Mouse (Mus musculus) liver, embryonic 14.5 days (tissue): ENCODE data around the gene Cox6a2. TPM values are rescaled to one million over a fixed set of nuclear protein-coding genes. Genes with fewer than 3 reads are reported as not detected.
A peak's percentile ranks its signal among the peaks of the same experiment; 100 is the strongest.

Source experiments
- ATAC-seq: fragments of 200-750 bp; cut with Nextera tagmentation; 2 replicates; pipeline ENCODE4 v1.8.0; 2017; ENCODE audit warnings: moderate number of reproducible peaks, mild to moderate bottlenecking, moderate library complexity; ENCODE audit not compliant: insufficient read depth
- DNase-seq, 3 experiments: peaks; one replicate each; pipeline ENCODE4 v3.0.0-alpha.2; 2012 to 2013; ENCODE audit warnings: low read depth in 3 of 3, low spot score in 3 of 3
- H3K27ac ChIP-seq: fragments of 300-500 bp; sonication (generic); 2 replicates; pipeline ENCODE4 v1.5.1; 2014; ENCODE audit warnings: moderate library complexity, mild to moderate bottlenecking, control low read depth, inconsistent platforms
- H3K27me3 ChIP-seq: fragments of 300-500 bp; sonication (generic); 2 replicates; pipeline ENCODE4 v1.6.1; 2014; ENCODE audit warnings: mild to moderate bottlenecking, low read length, moderate library complexity; ENCODE audit not compliant: control insufficient read depth, insufficient read depth
- H3K36me3 ChIP-seq: fragments of 300-500 bp; sonication (generic); replicated peaks from 2 replicates; pipeline ENCODE4 v1.6.1; 2014; ENCODE audit warnings: low read depth; ENCODE audit not compliant: control insufficient read depth, insufficient read depth
- H3K4me1 ChIP-seq, 2 experiments: fragments of 200-500 bp in 1 of 2; fragments of 300-500 bp in 1 of 2; sonication (generic) in 1 of 2; replicated peaks; 2 replicates each; pipeline ENCODE4 v1.6.1; 2012 to 2014; ENCODE audit warnings: antibody characterized with exemption in 1 of 2, inconsistent platforms in 1 of 2, low read length in 1 of 2; ENCODE audit not compliant: control insufficient read depth in 2 of 2, insufficient read depth in 2 of 2
- H3K4me2 ChIP-seq: fragments of 300-500 bp; sonication (generic); 2 replicates; pipeline ENCODE4 v1.6.1; 2014; ENCODE audit warnings: low read depth, mild to moderate bottlenecking, control low read depth, moderate library complexity
- H3K4me3 ChIP-seq, 2 experiments: fragments of 200-500 bp in 1 of 2; fragments of 300-500 bp in 1 of 2; sonication (generic) in 1 of 2; 2 replicates each; pipeline ENCODE4 v1.5.1; 2012 to 2014; ENCODE audit warnings: low read depth in 2 of 2, low read length in 2 of 2, mild to moderate bottlenecking in 2 of 2, control low read depth in 1 of 2, inconsistent platforms in 1 of 2, moderate library complexity in 1 of 2; ENCODE audit not compliant: insufficient read depth in 1 of 2
- H3K9ac ChIP-seq: fragments of 300-500 bp; sonication (generic); replicated peaks from 2 replicates; pipeline ENCODE4 v1.6.1; 2014; ENCODE audit warnings: mild to moderate bottlenecking, control low read depth, moderate library complexity
- H3K9me3 ChIP-seq: fragments of 300-500 bp; sonication (generic); 2 replicates; pipeline ENCODE4 v1.6.1; 2016; ENCODE audit warnings: low read length, mixed read lengths; ENCODE audit not compliant: control insufficient read depth
- CTCF ChIP-seq: IDR thresholded peaks from 2 replicates; pipeline ENCODE4 v1.5.1; 2016; ENCODE audit warnings: antibody characterized with exemption, low read depth, control low read depth
- EP300 ChIP-seq: IDR thresholded peaks from 2 replicates; pipeline ENCODE4 v1.6.1; 2016; ENCODE audit warnings: antibody characterized with exemption, low read depth
- WGBS: fragments of 180-500 bp; shearing (Covaris S2); extraction: QIAGEN DNeasy Blood & Tissue Kit; methylation state at CpG from one replicate; pipeline ENCODE4 v1.1.7; 2014; ENCODE audit not compliant: insufficient replicate concordance; 5-methylcytosine and 5-hydroxymethylcytosine counted together
- polyA plus RNA-seq, 2 experiments: library from polyadenylated mRNA; depleted of rRNA in 1 of 2; stranded (reverse) in 1 of 2; unstranded in 1 of 2; fragments of >200 nt; fragmentation: Nextera tagmentation in 1 of 2; extraction: Ambion mirVana in 1 of 2; gene quantifications; 2 replicates each; pipeline versions ENCODE4 v1.2.1 to v1.2.3; 2012 to 2014

Gene Cox6a2
- polyA plus RNA-seq (2012; rRNA removed) (0.37 and 0.54 TPM in 2 replicates), polyA plus RNA-seq (2014; fragmentation: Nextera tagmentation; extraction: Ambion mirVana) (0.76 and 1.0 TPM in 2 replicates)

DNA sequence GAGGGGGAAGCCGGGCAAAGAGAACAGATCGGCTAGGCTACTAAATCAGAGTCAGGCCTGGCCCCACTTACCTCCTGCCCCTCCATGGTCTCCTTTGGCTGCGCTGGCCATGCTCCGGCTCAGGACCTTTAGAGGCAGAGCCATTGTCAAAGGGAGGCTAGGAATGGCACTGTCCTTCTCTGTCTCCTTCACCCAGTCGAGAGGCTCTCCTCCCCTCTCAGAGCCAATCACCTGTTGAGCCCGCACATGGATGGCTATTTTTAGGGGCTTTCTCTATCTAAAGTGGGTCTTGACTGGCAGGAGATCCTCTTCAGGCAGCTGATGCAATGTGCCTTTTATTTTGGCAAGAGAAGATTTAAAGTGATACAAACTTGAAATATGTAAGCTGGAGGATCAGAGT lies at the start of gene Cox6a2:
Cox6a2 (minus strand) TSS at position 236 of the 400 bp plus-strand sequence.
- H3K27ac ChIP-seq = no peak within 1 kb of the TSS
- H3K27me3 ChIP-seq = no peaks in the 10 kb centered on the region
- H3K36me3 ChIP-seq = no peaks in the 10 kb centered on the region
- H3K4me3 ChIP-seq = no peak within 1 kb of the TSS
- H3K9me3 ChIP-seq = no peaks in the 10 kb centered on the region
- no peak for DNase-seq
- 63% methylated on average over 6 of the region's 6 CpGs for WGBS
- TF ChIP-seq CTCF (no peak), EP300 (no peak)
- no peak for ATAC-seq
- no peaks in the 10 kb centered on the region for H3K4me1 ChIP-seq
- no peak within 1 kb of the TSS for H3K4me2 ChIP-seq
- H3K9ac ChIP-seq = no peak within 1 kb of the TSS

GRCm38 (mm10) chr7:128255757-128256156 lies 49.6 kb upstream of the Cox6a2 start:
- DNase-seq (no peak), ATAC-seq (no peak)
- H3K27me3 ChIP-seq = peaks cover 9% of the 10 kb centered on the region
- H3K27ac ChIP-seq = no peak overlapping the region
- no peak overlapping the region for H3K9ac ChIP-seq
- no peak overlapping the region for H3K4me3 ChIP-seq
- no peaks in the 10 kb centered on the region for H3K9me3 ChIP-seq
- TF ChIP-seq CTCF = no peak
- no peak for TF ChIP-seq EP300
- peaks cover 0 to 4% of the 10 kb centered on the region in 2 experiments; a peak in 3 of 4 replicates for H3K4me1 ChIP-seq
- WGBS = 63% methylated on average over 5 of the region's 5 CpGs
- no peak overlapping the region for H3K4me2 ChIP-seq
- H3K36me3 ChIP-seq = no peaks in the 10 kb centered on the region

- Histone ChIP-seq H3K4me2 (no peak overlapping the region), H3K4me3 (no peak overlapping the region), H3K27me3 (peaks cover 7% of the 10 kb centered on the region), H3K9me3 (no peaks in the 10 kb centered on the region), H3K4me1 (peaks cover 3 to 5% of the 10 kb centered on the region in 2 experiments), H3K27ac (no peak overlapping the region), H3K9ac (no peak overlapping the region), H3K36me3 (no peaks in the 10 kb centered on the region)
- no peak for TF ChIP-seq CTCF
- TF ChIP-seq EP300 = no peak
- no peak for ATAC-seq
- DNase-seq = no peak
- 52% methylated on average over 2 of the region's 2 CpGs for WGBS
Observed at GRCm38 (mm10) chr7:128254978-128255377, 48.8 kb upstream of the Cox6a2 start.

DNA sequence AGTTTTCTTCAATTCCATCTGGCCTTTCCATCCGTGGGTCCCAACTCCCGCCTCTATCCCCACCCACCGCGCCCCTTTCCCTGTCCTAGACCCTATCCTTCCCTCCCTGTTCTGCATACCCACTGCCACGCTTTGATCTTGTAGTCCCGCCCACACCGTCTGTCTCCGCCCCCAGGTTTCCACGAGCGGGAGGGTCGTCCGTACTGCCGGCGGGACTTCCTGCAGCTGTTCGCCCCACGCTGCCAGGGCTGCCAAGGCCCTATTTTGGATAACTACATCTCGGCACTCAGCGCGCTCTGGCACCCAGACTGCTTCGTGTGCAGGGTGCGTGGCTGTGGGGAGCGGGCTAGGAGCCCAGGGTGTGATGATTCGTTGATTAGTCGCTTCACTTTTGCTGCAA lies 46.4 kb upstream of the Cox6a2 start:
- Histone ChIP-seq H3K4me3 (no peak overlapping the region), H3K27ac (no peak overlapping the region), H3K9ac (no peak overlapping the region), H3K9me3 (no peaks in the 10 kb centered on the region), H3K4me1 (peaks cover 5% of the 10 kb centered on the region in 2 experiments; a peak in 3 of 4 replicates), H3K27me3 (peaks cover 7% of the 10 kb centered on the region), H3K4me2 (peak overlapping the region; percentile 15), H3K36me3 (no peaks in the 10 kb centered on the region)
- DNase-seq (no peak), ATAC-seq (no peak)
- no peak for TF ChIP-seq EP300
- TF ChIP-seq CTCF = no peak
- 21% methylated on average over 24 of the region's 24 CpGs for WGBS

GRCm38 (mm10) chr7:128251946-128252345 lies 45.8 kb upstream of the Cox6a2 start:
- H3K36me3 ChIP-seq = no peaks in the 10 kb centered on the region
- no peak overlapping the region for H3K27ac ChIP-seq
- ATAC-seq = no peak
- peaks cover 9% of the 10 kb centered on the region for H3K27me3 ChIP-seq
- no peaks in the 10 kb centered on the region for H3K9me3 ChIP-seq
- H3K9ac ChIP-seq = no peak overlapping the region
- no peak for DNase-seq
- no peak overlapping the region for H3K4me2 ChIP-seq
- no peak for TF ChIP-seq EP300
- no peak for TF ChIP-seq CTCF
- H3K4me1 ChIP-seq = peaks cover 7 to 9% of the 10 kb centered on the region in 2 experiments
- H3K4me3 ChIP-seq = no peak overlapping the region
- 52% methylated on average over 12 of the region's 12 CpGs for WGBS
